Mouse (Mus musculus) midbrain, embryonic 11.5 days (tissue): ENCODE results near the gene Cnot2. TPM values are rescaled to one million over a fixed set of nuclear protein-coding genes. Genes with fewer than 3 reads are reported as not detected.
"Not testable (repeated sequence)": the region's sequence is repeated elsewhere in the genome, so short reads cannot be mapped to it uniquely, and the experiment has no call there.

Experiments used
- ATAC-seq: fragments of 200-750 bp; cut with Nextera tagmentation; 2 replicates; pipeline ENCODE4 v1.8.0; 2017; ENCODE audit warnings: moderate TSS enrichment, moderate library complexity; ENCODE audit not compliant: low FRiP score
- DNase-seq: peaks from one replicate; pipeline ENCODE4 v3.0.0; 2015; ENCODE audit warnings: low spot score; ENCODE audit errors: missing footprints
- H3K27ac ChIP-seq: fragments of 300-500 bp; sonication (generic); 2 replicates; pipeline ENCODE4 v1.5.1; 2014; ENCODE audit warnings: low read depth, low read length
- H3K27me3 ChIP-seq: fragments of 300-500 bp; sonication (generic); 2 replicates; pipeline ENCODE4 v1.6.1; 2014; ENCODE audit warnings: mild to moderate bottlenecking, low read length, moderate library complexity, mixed read lengths; ENCODE audit not compliant: control insufficient read depth, insufficient read depth
- H3K36me3 ChIP-seq: fragments of 300-500 bp; sonication (generic); 2 replicates; pipeline ENCODE4 v1.6.1; 2014; ENCODE audit warnings: mild to moderate bottlenecking, low read length, moderate library complexity, mixed read lengths; ENCODE audit not compliant: control insufficient read depth, insufficient read depth
- H3K4me1 ChIP-seq: fragments of 300-500 bp; sonication (generic); 2 replicates; pipeline ENCODE4 v1.6.1; 2014; ENCODE audit warnings: low read length; ENCODE audit not compliant: control insufficient read depth, insufficient read depth
- H3K4me2 ChIP-seq: fragments of 300-500 bp; sonication (generic); 2 replicates; pipeline ENCODE4 v1.6.1; 2014; ENCODE audit warnings: mild to moderate bottlenecking, moderate library complexity
- H3K4me3 ChIP-seq: fragments of 300-500 bp; sonication (generic); 2 replicates; pipeline ENCODE4 v1.5.1; 2014; ENCODE audit warnings: low read depth, low read length
- H3K9ac ChIP-seq: fragments of 300-500 bp; sonication (generic); 2 replicates; pipeline ENCODE4 v1.6.1; 2014; ENCODE audit warnings: low read length
- H3K9me3 ChIP-seq: fragments of 300-500 bp; sonication (generic); 2 replicates; pipeline ENCODE4 v1.6.1; 2016; ENCODE audit warnings: low read length; ENCODE audit not compliant: control insufficient read depth
- WGBS: fragments of 180-500 bp; shearing (Covaris S2); extraction: QIAGEN DNeasy Blood & Tissue Kit; methylation state at CpG from one replicate; pipeline ENCODE4 v1.1.7; 2014; 5-methylcytosine and 5-hydroxymethylcytosine counted together
- polyA plus RNA-seq: library from polyadenylated mRNA; unstranded; fragments of >200 nt; fragmentation: Nextera tagmentation; extraction: Ambion mirVana; gene quantifications from 2 replicates; pipeline ENCODE4 v1.2.1, GENCODE M21; 2014

The Cnot2 gene
- polyA plus RNA-seq, 1 experiment from 2014 or later = 145 TPM

DNA sequence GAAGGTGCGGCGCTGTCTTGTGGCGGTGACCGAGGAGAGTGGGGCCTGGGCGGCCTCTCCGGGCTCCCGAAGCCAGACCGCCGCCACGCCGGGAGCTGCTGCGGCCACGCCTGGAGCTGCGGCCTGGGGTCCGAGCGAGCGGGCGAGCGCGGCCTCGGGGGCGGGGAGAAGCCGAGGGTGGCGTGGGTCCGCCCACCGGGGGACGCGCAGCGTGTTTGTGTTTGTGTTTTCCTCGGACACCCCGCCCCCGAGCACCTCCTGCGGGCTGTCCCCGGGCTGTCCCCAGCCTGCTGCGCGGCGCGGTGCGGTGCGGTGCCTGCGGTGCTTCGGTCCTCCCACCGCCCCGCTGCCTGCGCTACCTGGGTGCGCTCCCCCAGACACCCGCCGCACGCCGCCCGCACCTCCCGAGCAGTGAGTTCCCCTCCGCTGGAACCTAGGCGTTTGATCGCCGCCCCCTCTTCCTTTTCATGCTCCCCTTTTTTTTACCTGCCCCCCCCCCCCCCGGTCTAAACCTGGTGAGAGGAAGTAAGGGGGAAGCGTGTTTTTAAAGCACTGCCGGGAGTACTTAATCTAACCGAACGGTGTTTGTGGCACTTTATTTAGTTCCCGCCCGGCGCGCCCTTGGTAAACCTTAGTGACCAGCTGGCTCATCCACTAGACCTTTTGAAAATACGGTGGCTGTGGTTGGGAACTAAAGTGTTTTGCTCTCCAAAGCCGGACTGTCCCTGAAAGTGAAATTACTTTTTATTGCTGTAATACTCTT lies 589 bp upstream of the Cnot2 start:
- peak; percentile 88 for ATAC-seq
- H3K36me3 ChIP-seq = no peaks in the 10 kb centered on the region
- peak overlapping the region; percentile 66 for H3K4me2 ChIP-seq
- H3K27ac ChIP-seq = peak overlapping the region; percentile 99
- peak; percentile 96 for DNase-seq
- H3K4me1 ChIP-seq = peaks cover 11% of the 10 kb centered on the region
- H3K9me3 ChIP-seq = no peaks in the 10 kb centered on the region
- no peaks in the 10 kb centered on the region for H3K27me3 ChIP-seq
- peak overlapping the region; percentile 96 for H3K4me3 ChIP-seq
- under 1% methylated on average over 55 of the region's 67 CpGs for WGBS
- peak overlapping the region; percentile 97 for H3K9ac ChIP-seq

DNA sequence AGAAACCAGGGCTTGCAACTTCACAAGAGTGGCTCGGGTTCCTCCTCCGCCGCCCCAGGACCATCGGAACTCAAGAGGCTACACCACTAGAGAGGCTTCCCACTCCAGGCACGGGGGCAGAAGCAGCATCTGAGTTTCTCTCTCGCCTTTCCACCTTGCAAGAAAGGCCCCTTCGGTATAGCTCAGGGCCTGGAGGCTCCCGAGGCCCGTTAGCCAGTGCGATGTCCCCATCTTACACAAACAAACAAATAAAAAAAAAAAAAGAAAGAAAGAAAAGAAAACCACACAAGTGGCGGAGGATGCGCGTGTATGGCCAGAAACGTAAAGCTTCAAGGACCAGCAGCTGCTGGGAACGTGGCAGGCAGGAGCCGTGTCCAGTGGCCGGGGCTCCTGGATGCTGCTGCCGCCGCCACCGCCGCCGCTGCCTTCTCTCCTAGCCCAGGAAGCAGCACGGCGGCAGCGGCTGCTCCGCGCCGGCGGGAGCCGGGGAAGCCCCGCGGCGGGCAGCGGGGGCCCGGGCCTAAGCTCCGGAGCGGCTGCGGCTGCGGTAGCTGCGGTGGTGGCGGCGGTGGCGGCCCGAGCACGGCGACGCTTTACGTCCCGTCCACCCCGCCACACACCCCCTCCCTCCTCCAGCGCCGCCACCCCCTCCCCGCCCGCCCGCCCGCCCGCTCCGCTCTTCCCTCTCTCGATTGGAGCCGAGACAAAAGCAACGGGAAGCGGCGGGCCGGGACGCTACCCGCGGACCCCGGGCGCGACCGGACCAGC lies 536 bp downstream of the Cnot2 start:
- peak overlapping the region; percentile 96 for H3K4me3 ChIP-seq
- no peaks in the 10 kb centered on the region for H3K36me3 ChIP-seq
- under 1% methylated on average over 47 of the region's 71 CpGs for WGBS
- no peaks in the 10 kb centered on the region for H3K27me3 ChIP-seq
- no peaks in the 10 kb centered on the region for H3K9me3 ChIP-seq
- DNase-seq (peak; percentile 95), ATAC-seq (peak; percentile 82)
- peak overlapping the region; percentile 70 for H3K4me2 ChIP-seq
- H3K27ac ChIP-seq = peak overlapping the region; percentile 99
- peak overlapping the region; percentile 97 for H3K9ac ChIP-seq
- peaks cover 11% of the 10 kb centered on the region for H3K4me1 ChIP-seq

DNA sequence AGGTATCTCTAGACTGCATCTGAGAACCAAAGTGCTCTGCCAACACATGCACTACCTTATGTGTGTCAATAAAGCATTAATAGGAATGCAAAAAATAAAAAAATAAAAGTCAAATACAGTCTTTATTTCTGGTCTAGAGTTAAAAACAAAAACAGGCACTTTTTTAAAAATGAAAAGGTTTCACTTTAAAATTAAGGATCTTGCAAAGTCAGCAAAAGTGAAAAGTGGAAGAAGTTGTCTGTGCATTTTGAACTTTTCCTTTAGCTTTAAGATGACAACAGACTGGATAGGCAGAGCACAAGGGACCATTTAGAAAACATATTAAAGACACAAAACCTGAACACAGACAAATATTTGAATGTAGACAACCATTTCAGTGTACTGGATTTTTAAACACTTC lies 1.8 kb downstream of the Cnot2 start:
- peak overlapping the region; percentile 70; the same call in 1 of the 2 replicates for H3K4me2 ChIP-seq
- H3K27ac ChIP-seq = no peak overlapping the region
- H3K9ac ChIP-seq = no peak overlapping the region
- H3K27me3 ChIP-seq = no peaks in the 10 kb centered on the region
- H3K4me1 ChIP-seq = peaks cover 11% of the 10 kb centered on the region
- no peak for ATAC-seq
- no peaks in the 10 kb centered on the region for H3K9me3 ChIP-seq
- DNase-seq = peak; percentile 81
- no peaks in the 10 kb centered on the region for H3K36me3 ChIP-seq
- no peak overlapping the region for H3K4me3 ChIP-seq

DNA sequence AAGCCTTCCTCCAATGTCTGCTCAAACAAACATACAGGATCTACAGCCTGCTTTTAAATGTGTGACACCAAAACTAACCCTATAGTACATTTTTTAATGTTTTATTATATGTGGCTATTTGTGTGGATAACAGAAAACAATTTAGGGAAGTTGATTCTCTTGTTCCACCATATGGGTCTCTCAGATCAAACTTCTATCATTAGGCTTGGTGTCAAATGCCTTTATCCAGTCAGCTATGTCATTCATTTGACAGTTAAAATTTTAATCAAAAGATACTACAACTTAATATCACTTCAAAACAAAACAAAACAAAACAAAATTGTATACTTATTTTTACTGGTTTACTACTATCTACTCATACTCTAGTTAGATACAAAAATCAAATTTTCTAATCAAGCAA lies 2.9 kb downstream of the Cnot2 start:
- Histone ChIP-seq H3K9me3 (no peaks in the 10 kb centered on the region), H3K4me1 (peaks cover 11% of the 10 kb centered on the region), H3K9ac (no peak overlapping the region), H3K36me3 (no peaks in the 10 kb centered on the region), H3K27ac (no peak overlapping the region), H3K4me2 (no peak overlapping the region), H3K4me3 (no peak overlapping the region), H3K27me3 (no peaks in the 10 kb centered on the region)
- ATAC-seq (no peak), DNase-seq (no peak)

DNA sequence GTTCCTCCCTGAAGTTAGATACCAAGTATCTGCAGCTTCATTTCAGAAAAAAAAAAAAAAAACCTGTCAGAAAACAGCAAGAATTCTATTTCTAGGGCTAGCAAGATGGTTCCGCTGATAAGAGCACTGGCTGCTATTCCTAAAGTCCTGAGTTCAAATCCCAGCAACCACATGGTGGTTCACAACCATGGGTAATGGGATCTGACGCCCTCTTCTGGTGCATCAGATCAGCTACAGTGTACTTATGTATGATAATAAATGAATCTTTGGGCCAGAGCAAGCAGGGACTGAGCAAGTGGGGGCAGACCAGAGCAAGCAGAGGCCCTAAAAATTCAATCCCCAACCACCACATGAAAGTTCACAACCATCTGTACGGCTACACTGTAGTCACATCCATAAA lies 4.1 kb downstream of the Cnot2 start:
- 86% methylated on average over 3 of the region's 3 CpGs for WGBS
- no peak for ATAC-seq
- no peak overlapping the region for H3K27ac ChIP-seq

DNA sequence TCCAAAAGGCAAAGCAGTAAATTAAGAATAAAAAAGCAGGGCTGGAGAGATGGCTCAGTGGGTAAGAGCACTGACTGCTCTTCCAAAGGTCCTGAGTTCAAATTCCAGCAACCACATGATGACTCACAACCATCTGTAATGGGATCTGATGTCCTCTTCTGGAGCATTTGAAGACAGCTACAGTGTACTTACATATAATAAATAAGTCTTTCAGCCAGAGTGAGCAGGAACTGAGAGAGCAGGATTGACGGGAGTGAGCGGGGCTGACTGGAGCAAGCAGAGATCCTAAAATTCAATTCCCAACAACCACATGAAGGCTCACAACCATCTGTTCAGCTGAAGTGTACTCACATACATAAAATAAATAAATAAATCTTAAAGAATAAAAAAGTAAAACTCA lies 5.2 kb downstream of the Cnot2 start:
- DNase-seq = peak; percentile 33
- H3K9me3 ChIP-seq, ATAC-seq, H3K4me1 ChIP-seq, H3K27me3 ChIP-seq, H3K36me3 ChIP-seq, H3K9ac ChIP-seq, H3K4me3 ChIP-seq, H3K27ac ChIP-seq, H3K4me2 ChIP-seq: not testable (repeated sequence)
- WGBS = 87% methylated on average over 2 of the region's 2 CpGs

More for the DNA sequence above, 4.1 kb downstream of the Cnot2 start:
- H3K36me3 ChIP-seq = no peaks in the 10 kb centered on the region
- H3K4me2 ChIP-seq = no peak overlapping the region
- peak; percentile 86 for DNase-seq
- no peaks in the 10 kb centered on the region for H3K27me3 ChIP-seq
- H3K9ac ChIP-seq = no peak overlapping the region
- no peaks in the 10 kb centered on the region for H3K9me3 ChIP-seq
- H3K4me1 ChIP-seq = 0 out of 2 replicates have a peak, but pooled peaks cover 4% of the 10 kb centered on the region
- H3K4me3 ChIP-seq = no peak overlapping the region

DNA sequence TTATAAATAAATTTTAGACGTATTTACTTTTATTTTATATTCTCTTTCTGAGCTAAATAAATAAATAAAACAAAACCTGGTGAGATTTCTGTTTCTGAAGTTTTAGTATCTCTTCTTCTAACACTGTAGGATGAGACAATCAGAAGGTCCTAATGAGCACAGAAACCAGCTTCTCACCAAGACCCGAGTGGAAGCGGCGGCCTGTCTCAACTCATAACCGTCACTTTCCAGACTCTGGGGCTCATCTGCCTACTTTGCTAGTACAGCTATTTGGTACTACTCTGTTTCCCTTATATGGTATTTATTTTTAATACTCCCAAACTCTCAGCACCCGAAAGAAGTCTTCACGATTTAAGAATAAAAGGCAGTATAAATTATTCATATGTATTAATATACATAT lies 10.8 kb downstream of the Cnot2 start:
- Histone ChIP-seq H3K27ac (no peak overlapping the region), H3K27me3 (no peaks in the 10 kb centered on the region), H3K4me2 (no peak overlapping the region), H3K9ac (no peak overlapping the region), H3K4me3 (no peak overlapping the region), H3K4me1 (no peaks in the 10 kb centered on the region), H3K9me3 (no peaks in the 10 kb centered on the region), H3K36me3 (no peaks in the 10 kb centered on the region)
- no peak for ATAC-seq
- DNase-seq = peak; percentile 79
- 90% methylated on average over 7 of the region's 7 CpGs for WGBS

DNA sequence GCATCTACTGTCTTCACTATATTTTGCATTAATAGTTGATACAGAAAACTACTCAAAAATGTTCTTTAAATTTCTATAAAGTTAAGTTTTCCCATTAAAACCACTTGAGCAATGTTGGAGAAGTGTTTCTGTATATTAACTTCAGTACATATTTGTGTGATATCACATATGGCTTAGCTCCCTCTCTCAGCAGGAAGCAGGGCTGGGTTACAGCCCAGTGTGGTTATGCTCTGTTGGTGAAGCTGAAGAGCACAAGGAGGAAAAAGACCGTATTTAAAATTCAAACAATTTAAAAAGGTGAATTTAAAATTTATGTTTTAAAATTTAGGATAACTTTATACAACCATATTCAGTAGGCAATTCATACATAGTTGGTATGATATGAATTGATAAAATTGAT lies 12.8 kb downstream of the Cnot2 start:
- Histone ChIP-seq H3K27me3 (no peaks in the 10 kb centered on the region), H3K4me2 (no peak overlapping the region), H3K4me3 (no peak overlapping the region), H3K27ac (no peak overlapping the region), H3K9me3 (no peaks in the 10 kb centered on the region), H3K9ac (no peak overlapping the region), H3K36me3 (no peaks in the 10 kb centered on the region), H3K4me1 (no peaks in the 10 kb centered on the region; the same call in 1 of the 2 replicates)
- ATAC-seq (no peak), DNase-seq (no peak)
- 80% methylated on average over 1 of the region's 1 CpGs for WGBS
